In the genomic region with DNA sequence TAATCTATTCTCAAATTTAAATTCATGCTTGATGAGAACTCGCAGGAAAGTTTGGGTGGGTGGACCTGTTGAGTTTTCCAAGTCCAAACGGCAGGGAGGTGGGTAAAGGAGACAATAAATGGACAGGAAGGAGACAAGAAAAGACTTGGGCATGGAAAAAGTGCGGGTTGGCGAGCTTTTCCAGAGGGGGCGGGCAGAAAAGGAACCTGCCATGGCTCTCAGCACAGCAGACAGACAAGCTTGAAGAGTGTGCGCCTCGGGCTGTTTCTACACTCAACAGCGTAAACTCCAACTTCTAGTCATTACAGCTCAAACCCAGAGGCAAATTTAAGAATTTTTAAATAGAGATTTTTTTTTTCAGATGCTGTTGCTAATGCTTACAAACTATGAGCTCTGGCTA, we compare ENCODE assay signal across 21 mouse cellular contexts.
DNase-seq lines count a peak whose midpoint lies in the region; ATAC-seq and TF ChIP-seq lines count a peak whose summit lies in the region.
"Had no signal": no experiment of that assay in that cellular context is flagged by ENCODE, and none has a peak within 500 bp of the region (broad histone marks: within the 10 kb centered on the region; RNA-seq: fewer than 3 reads in every experiment).

No protein-coding gene starts in this region.

- intact Hi-C loops in left cerebral cortex, adult 2 months (cut with DNase I) = no loop called here
- intact Hi-C loops in left cerebral cortex, postnatal 4 days (cut with DNase I) = no loop called here

- no peak overlapping the region for H3K9ac ChIP-seq in forebrain, postnatal 0 days
- no peak overlapping the region for H3K9ac ChIP-seq in heart, embryonic 16.5 days (ENCODE audit: low read length)
- no peak overlapping the region for H3K9ac ChIP-seq in embryonic facial prominence, embryonic 13.5 days
- H3K9ac ChIP-seq: embryonic facial prominence, embryonic 12.5 days; forebrain, embryonic 13.5 days; limb, embryonic 13.5 days; midbrain, embryonic 13.5 days had no signal

- H3K4me3 ChIP-seq in forebrain, embryonic 10.5 days = no peak overlapping the region
- no peak overlapping the region for H3K4me3 ChIP-seq in forebrain, postnatal 0 days (ENCODE audit: low read depth, low read length)
- no peak overlapping the region for H3K4me3 ChIP-seq in heart, embryonic 16.5 days (ENCODE audit: low read length)
- no peak overlapping the region for H3K4me3 ChIP-seq in left cerebral cortex, adult 2 months
- H3K4me3 ChIP-seq in embryonic facial prominence, embryonic 13.5 days = no peak overlapping the region
- H3K4me3 ChIP-seq: embryonic facial prominence, embryonic 12.5 days; forebrain, embryonic 13.5 days; limb, embryonic 13.5 days; midbrain, embryonic 13.5 days had no signal

- no peaks in the 10 kb centered on the region for H3K27me3 ChIP-seq in forebrain, embryonic 10.5 days (ENCODE audit: poor library complexity, severe bottlenecking)
- H3K27me3 ChIP-seq in forebrain, postnatal 0 days (ENCODE audit: insufficient read depth, low read length) = no peaks in the 10 kb centered on the region
- no peaks in the 10 kb centered on the region for H3K27me3 ChIP-seq in heart, embryonic 16.5 days (ENCODE audit: control insufficient read depth, insufficient read depth, low read length)
- H3K27me3 ChIP-seq in embryonic facial prominence, embryonic 13.5 days = no peaks in the 10 kb centered on the region
- H3K27me3 ChIP-seq: embryonic facial prominence, embryonic 12.5 days; forebrain, embryonic 13.5 days; limb, embryonic 13.5 days; midbrain, embryonic 13.5 days; Patski had no signal

- H3K4me2 ChIP-seq in forebrain, postnatal 0 days (ENCODE audit: low read depth) = no peak overlapping the region
- H3K4me2 ChIP-seq in heart, embryonic 16.5 days (ENCODE audit: low read depth, low read length) = no peak overlapping the region
- no peak overlapping the region for H3K4me2 ChIP-seq in embryonic facial prominence, embryonic 13.5 days
- H3K4me2 ChIP-seq: embryonic facial prominence, embryonic 12.5 days; forebrain, embryonic 13.5 days; limb, embryonic 13.5 days; midbrain, embryonic 13.5 days had no signal

- 0 out of 2 replicates have a peak, but pooled peaks cover 4% of the 10 kb centered on the region for H3K36me3 ChIP-seq in forebrain, embryonic 10.5 days (replicated peaks)
- H3K36me3 ChIP-seq in forebrain, postnatal 0 days (ENCODE audit: insufficient read depth) = no peaks in the 10 kb centered on the region
- peaks cover 6% of the 10 kb centered on the region for H3K36me3 ChIP-seq in heart, embryonic 16.5 days (ENCODE audit: control insufficient read depth, insufficient read depth)
- peaks cover 13% of the 10 kb centered on the region for H3K36me3 ChIP-seq in embryonic facial prominence, embryonic 13.5 days
- H3K36me3 ChIP-seq: midbrain, embryonic 13.5 days had no signal

- peaks cover 43% of the 10 kb centered on the region for H3K4me1 ChIP-seq in forebrain, embryonic 10.5 days
- H3K4me1 ChIP-seq in forebrain, postnatal 0 days (ENCODE audit: insufficient read depth) = peaks cover 10% of the 10 kb centered on the region; the same call in 1 of the 2 replicates
- peaks cover 17% of the 10 kb centered on the region for H3K4me1 ChIP-seq in heart, embryonic 16.5 days (ENCODE audit: control insufficient read depth, insufficient read depth, low read length)
- H3K4me1 ChIP-seq in embryonic facial prominence, embryonic 13.5 days = peaks cover 62% of the 10 kb centered on the region

- H3K27ac ChIP-seq in forebrain, embryonic 10.5 days = 0 out of 2 replicates have a peak overlapping the region, but pooled peaks have one; percentile 40
- no peak overlapping the region for H3K27ac ChIP-seq in forebrain, postnatal 0 days (ENCODE audit: low read depth, low read length)
- H3K27ac ChIP-seq in heart, embryonic 16.5 days (ENCODE audit: low read length) = peak overlapping the region; percentile 51; the same call in 1 of the 2 replicates
- peak overlapping the region; percentile 32; the same call in 1 of the 2 replicates for H3K27ac ChIP-seq in left cerebral cortex, adult 2 months
- peak overlapping the region; percentile 24 for H3K27ac ChIP-seq in embryonic facial prominence, embryonic 13.5 days
- H3K27ac ChIP-seq: embryonic facial prominence, embryonic 12.5 days; forebrain, embryonic 13.5 days; limb, embryonic 13.5 days; midbrain, embryonic 13.5 days had no signal

- no peak for DNase-seq in forebrain, embryonic 10.5 days (ENCODE audit: extremely low spot score, low spot score)
- no peak for DNase-seq in forebrain, postnatal 0 days
- DNase-seq in heart, postnatal 4 days = no peak
- peak in 1 of 2 experiments; percentile 33 for DNase-seq in left cerebral cortex, adult 2 months (ENCODE audit: extremely low spot score in 1 of 2, low spot score in 2 of 2)
- DNase-seq in left cerebral cortex, postnatal 4 days = no peak
- DNase-seq in embryo, embryonic 9.5 days (ENCODE audit: extremely low spot score) = no peak
- DNase-seq: adrenal gland, postnatal 36 days; cerebellum, postnatal 25 days; kidney, adult 2 months; kidney, postnatal 36 days; lung, adult 2 months; lung, postnatal 4 days; right cerebral cortex, postnatal 14 days; thymus, adult 18-20 months had no signal

- no peak for ATAC-seq in forebrain, postnatal 0 days
- no peak for ATAC-seq in heart, embryonic 16.5 days (replicated peaks; ENCODE audit: extremely low read depth, insufficient read depth, low FRiP score)
- no peak for ATAC-seq in embryonic facial prominence, embryonic 13.5 days (ENCODE audit: insufficient number of reproducible peaks, insufficient read depth, low FRiP score, low TSS enrichment, low read depth)
- ATAC-seq: forebrain, embryonic 13.5 days; midbrain, embryonic 13.5 days; Patski had no signal

- no peaks in the 10 kb centered on the region for H3K9me3 ChIP-seq in forebrain, embryonic 10.5 days
- no peaks in the 10 kb centered on the region for H3K9me3 ChIP-seq in forebrain, postnatal 0 days (ENCODE audit: low read length)
- no peaks in the 10 kb centered on the region for H3K9me3 ChIP-seq in heart, embryonic 16.5 days (replicated peaks; ENCODE audit: control insufficient read depth, low read length)
- H3K9me3 ChIP-seq in embryonic facial prominence, embryonic 13.5 days = no peaks in the 10 kb centered on the region
- H3K9me3 ChIP-seq: embryonic facial prominence, embryonic 12.5 days; forebrain, embryonic 13.5 days; limb, embryonic 13.5 days; midbrain, embryonic 13.5 days had no signal

- 76% methylated on average over 8 of the region's 8 CpGs for WGBS in forebrain, embryonic 10.5 days
- 35% methylated on average over 8 of the region's 8 CpGs for WGBS in forebrain, postnatal 0 days
- WGBS in heart, embryonic 16.5 days = 61% methylated on average over 8 of the region's 8 CpGs
- 50% methylated on average over 8 of the region's 8 CpGs for WGBS in embryonic facial prominence, embryonic 13.5 days

- no peak for TF ChIP-seq CTCF in forebrain, postnatal 0 days (IDR thresholded peaks at IDR 0.05; ENCODE audit: low read depth)
- TF ChIP-seq CTCF in left cerebral cortex, adult 2 months (IDR thresholded peaks at IDR 0.05) = no peak
